Mouse (Mus musculus) urinary bladder, postnatal 36 days (tissue): ENCODE measurements around the gene Hapln4.
"Not testable (repeated sequence)": the region's sequence is repeated elsewhere in the genome, so short reads cannot be mapped to it uniquely, and the experiment has no call there.

ENCODE experiments used
- DNase-seq, 2 experiments: peaks; one replicate each; pipeline ENCODE4 v3.0.0; 2022; ENCODE audit warnings: low spot score in 2 of 2, mixed read lengths in 1 of 2

Hapln4 gene

GRCm38 (mm10) chr8:70083285-70083684, at the start of gene Hapln4:
Gene Hapln4 (plus strand): TSS chr8:70083457.
- DNase-seq, result peak in 1 of 2 experiments; percentile 27

- DNase-seq, result no peak
Observed at GRCm38 (mm10) chr8:70037994-70038393, 45.3 kb upstream of the Hapln4 start.

DNA sequence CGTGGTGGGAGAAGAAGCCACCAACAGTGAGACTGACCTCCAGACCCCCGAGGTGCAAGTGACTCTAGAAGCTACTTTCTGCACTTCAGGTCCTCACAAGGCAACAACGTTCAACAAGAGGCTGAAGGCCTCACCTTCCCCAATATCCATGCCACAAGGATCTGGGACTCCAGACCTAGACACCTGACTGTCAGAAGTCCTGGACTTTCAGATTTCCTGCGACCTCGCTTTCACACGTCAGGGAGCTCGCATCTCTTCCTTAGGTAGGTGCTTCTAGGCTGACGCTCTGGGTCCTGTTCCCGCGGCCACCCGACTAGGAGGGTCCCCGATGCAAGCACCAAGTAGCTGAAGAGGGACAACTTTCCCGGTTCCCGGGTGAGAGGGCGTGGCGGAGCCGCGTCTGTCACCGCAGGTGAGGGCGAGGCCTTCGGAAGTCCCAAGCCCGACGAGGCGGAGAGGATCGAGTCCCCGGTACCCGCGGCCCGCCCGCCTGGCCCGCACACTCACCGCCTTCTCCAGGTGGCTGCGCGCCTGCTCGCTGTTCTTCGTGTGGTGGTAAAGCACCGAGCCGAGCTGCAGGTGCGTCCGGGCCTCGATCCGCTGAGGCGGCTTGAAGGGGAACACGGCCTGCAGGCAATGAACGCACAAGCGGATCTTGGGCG, 41.2 kb upstream of the Hapln4 start:
- peak; percentile 28 to 39 for DNase-seq

DNA sequence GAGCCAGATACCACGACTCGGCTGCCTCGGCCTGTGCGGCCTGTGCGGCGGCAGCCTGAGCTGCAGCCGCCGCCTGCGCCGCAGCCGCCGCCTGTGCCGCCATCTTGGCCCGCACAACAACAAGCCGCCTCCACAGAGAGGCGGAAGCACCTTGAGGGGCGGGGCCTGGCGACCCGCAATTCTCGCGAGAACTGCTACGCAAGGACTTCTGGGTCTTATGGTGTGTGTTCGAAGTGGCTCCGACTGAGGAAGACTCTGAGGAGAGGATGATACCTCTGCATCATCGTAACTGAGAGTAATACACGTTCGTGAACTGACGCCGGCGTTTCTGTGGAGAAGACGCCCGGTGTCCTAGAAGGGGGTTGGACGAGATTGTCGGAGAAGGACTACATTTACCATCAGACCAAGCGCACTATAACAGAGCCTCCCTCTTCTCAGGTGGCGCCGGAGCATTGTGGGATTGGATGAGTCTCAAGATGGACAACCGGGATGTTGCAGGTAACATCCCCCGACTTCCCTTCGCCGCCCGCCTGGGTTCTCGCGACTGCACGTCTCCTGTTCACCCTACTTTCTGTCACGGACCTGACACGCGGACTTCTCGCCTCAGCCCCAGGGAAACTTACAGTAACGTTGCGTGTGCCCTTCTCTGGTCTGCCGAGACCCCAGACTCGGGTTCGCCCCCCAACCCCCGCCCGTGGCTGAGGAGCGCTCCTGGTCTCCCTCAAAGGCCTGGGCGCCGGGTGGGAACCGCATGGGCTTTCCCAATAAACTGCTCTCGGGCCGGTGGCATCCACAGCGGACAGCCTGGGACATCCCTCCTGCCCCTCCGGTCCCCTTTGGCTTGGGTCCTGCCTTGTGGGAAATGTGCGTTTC, 40.4 kb upstream of the Hapln4 start, which contains the start of the genes Mau2 and Sugp1:
Gene Mau2 (minus strand): TSS at position 152 of the 873 bp plus-strand sequence.
Gene Sugp1 (plus strand): TSS at position 231 of the 873 bp plus-strand sequence.
- DNase-seq, result peak; percentile 95 to 97

DNA sequence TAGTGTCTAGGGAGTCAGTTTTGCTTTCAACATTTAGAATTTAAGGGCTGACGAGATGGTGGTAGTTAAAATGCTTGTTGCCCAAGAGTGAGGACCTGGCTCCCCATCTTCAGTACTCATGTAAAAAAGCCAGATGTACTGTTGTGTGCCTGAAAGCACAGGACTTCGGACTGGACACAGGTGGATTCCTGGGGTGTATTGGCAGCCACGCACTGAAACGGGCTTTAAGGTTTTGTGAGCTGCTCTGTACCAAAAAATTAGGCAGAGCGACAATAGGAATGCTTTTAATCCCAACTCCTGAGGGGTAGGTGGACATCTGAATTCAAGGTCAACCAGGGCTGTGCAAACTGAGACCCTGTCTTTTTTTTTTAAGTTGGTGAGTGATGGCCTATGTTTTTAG, 39.3 kb upstream of the Hapln4 start:
- DNase-seq, result no peak

- DNase-seq, result no peak
Observed at GRCm38 (mm10) chr8:70049662-70050061, 33.6 kb upstream of the Hapln4 start.

DNA sequence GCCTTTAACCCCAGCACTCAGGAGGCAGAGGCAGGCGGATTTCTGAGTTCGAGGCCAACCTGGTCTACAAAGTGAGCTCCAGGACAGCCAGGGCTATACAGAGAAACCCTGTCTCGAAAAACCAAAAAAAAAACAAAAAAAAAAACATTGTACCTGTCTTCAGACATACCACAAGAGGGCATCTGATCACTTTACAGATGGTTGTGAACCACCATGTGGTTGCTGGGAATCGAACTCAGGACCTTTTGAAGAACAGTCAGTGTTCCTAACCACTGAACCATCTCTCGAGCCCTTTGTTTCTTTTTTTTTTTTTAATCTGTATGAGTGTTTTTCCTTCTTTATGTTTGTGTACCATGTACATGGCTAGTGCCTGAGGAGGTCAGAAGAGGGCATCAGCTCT, 32.8 kb upstream of the Hapln4 start:
- not testable (repeated sequence) for DNase-seq

GRCm38 (mm10) chr8:70057721-70058120, 25.5 kb upstream of the Hapln4 start:
- no peak for DNase-seq

DNA sequence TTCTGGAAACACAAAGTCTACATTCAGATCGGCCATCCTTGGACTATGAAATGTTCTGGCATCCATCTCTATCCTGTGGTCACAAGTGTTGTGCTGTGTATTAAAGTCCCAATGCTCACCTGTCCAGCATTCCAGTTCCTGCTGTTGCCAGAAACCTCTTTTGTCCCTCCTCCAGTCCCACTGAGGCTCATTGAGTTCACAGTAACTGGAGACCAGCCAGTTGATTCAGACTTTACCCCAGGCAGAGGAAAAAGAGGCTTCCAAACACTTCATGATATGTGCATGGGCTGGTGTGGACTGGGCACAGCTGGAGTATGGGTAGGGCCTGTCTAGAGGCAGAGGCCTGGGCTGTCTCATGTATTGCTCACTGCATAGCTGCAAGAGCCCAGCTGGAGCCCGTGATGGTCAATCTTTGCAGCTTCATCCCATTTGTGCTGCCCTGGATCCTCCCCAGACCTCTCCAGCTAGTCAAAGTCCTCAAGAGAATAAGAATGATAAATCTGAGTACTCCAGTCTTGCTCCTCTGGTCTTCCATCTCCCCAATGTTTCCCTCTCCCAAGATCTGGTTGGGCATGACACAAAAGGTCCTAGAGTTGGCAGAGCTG, 11.3 kb upstream of the Hapln4 start:
- no peak for DNase-seq

DNA sequence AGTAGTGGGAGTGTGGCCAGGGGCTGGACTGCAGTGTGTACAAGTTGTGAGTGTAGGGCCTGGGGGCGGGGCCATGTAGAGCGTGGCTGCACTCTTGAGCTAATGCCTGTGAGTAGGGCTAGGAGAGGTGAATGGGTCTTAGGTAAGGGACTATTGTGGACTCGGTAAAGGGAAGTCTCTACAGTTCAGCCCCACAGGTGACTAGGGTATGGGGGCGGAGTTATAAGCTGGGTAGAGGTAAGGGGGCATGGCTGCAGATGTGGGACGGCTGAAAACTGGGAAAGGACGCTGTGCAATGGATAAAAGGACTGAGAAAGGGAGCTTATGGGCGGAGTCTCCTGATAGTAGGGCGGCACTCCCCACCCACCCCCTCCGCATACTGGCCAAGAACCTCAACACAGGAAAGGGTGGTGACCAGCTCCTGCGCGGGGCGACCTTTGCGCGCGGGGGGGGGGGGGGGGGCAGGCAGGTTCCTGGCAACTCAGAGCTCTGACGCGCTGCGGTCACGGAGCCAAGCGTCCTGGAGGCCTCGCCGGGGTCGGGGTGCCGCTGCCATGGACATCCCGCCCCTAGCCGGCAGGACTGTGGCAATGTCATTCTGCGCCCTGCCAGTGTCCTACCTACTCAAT, 10.7 kb upstream of the Hapln4 start, which contains the start of gene Tm6sf2:
Gene Tm6sf2 (plus strand): TSS at position 484 of the 629 bp plus-strand sequence.
- peak; percentile 18 to 28 for DNase-seq

- DNase-seq, result no peak
Observed at GRCm38 (mm10) chr8:70073120-70073519, 10.1 kb upstream of the Hapln4 start.

DNA sequence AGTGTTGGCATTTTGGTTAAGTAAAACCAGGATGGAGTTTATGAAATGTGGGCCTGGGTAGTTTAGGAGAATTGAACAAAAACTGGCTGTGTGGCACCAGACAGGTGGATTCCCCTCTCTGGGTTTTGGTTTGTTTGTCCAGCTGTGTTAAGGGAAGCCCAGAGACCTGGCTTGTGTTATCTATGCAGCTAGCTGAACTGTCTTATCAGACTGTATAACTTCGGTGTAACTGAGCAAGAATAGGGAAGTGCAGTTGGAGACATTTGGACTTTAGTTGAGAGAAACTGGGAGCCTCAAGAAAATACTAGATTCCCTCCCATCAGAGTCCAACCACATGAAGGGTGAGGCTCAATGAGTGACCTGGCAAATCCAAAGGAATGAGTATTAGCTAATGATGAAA, 9.6 kb upstream of the Hapln4 start:
- DNase-seq, result no peak

- DNase-seq, result no peak
Observed at GRCm38 (mm10) chr8:70081976-70082375, 1.3 kb upstream of the Hapln4 start.

DNA sequence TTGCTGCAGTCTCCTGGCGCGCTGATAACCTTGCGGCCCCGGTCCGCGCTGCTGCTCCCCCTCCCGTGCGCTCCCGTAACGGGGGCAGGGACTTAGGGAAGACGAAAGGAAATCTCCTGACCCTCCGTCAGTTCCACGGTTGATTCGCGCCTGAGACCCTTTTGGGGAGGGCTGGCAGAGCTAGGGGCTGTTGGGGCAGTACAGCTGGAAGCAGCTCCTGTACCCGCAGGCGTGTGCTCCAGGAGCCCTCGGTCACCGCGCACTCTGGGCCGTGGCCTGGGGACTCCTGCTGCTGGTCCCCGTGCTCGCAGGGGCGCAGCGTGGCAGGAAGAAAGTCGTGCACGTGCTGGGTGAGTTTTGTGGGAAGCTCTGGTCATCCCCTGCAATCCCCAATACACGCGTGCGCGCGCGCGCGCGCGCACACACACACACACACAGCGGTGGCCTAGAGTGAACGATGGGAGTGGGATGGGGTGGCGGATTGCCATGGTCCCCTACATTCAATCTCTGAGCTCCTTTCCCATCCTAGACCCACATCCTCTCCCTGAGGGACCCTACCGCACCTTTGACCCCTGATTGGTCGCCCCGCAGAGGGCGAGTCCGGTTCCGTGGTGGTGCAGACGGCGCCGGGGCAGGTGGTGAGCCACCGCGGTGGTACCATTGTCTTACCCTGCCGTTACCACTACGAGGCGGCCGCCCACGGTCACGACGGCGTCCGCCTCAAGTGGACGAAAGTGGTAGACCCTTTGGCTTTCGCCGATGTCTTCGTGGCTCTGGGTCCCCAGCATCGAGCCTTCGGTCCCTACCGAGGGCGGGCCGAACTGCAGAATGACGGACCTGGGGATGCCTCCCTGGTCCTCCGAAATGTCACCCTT, 1.2 kb downstream of the Hapln4 start:
- DNase-seq, result no peak

- DNase-seq, result no peak
Observed at GRCm38 (mm10) chr8:70086151-70086550, 2.9 kb downstream of the Hapln4 start.

- DNase-seq, result no peak
Observed at GRCm38 (mm10) chr8:70087237-70087636, 4.0 kb downstream of the Hapln4 start.

DNA sequence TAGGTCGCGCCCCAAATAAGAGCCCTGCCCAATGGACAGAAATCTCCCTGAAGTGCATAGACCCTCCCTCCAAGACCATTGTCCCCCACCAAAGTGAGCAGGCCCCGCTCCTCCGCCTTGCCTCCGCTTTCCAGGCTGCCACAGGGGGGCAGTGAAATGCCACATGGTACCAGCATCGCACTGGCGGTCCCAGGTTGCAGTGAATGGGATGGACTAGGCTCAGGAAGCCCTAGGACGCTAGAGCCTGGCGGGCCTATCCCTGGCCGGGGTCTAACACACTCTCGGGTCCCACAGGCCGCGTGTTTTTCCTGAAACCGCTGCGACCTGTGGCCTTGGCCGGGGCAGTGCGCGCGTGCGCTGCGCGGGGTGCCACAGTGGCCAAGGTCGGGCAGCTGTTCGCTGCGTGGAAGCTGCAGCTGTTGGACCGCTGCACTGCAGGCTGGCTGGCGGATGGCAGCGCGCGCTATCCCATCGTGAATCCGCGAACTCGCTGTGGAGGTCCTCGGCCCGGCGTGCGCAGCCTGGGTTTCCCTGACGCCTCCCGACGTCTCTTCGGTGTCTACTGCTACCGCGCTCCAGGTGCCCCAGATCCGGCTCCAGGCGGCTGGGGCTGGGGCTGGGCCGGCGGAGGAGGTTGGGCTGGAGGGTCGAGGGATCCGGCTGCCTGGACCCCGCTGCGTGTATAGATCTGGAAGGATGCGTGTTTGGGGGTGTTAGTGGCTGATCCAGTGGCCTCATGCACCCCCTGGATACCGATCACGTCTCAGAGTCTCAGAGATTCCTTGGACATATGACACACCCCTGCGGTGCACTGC, 4.8 kb downstream of the Hapln4 start:
- no peak for DNase-seq

- no peak for DNase-seq
Observed at GRCm38 (mm10) chr8:70089296-70089960, 6.2 kb downstream of the Hapln4 start.

DNA sequence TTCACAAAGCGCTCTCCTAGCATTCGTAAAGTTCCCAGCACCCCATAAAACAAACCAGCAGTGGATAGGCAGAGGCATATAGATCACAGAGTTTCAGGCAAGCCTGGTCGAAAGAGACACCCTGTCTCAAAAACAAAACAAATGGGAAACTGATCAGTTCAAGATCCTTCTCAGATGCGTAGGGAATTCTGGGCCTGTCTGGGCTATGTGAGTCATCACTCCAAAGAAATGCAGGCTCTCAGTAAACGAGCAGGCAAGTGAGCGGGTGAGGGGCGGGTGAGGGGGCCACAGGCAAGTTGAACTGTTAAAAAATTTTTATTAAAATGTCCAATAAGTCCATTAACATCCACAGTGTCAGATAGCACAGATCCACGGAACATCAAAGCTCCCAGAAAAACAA, 9.5 kb downstream of the Hapln4 start:
- DNase-seq, result no peak
